Mouse (Mus musculus) heart, adult 2 months (tissue): Measurements from ENCODE around the gene Acvr2b. TPM values are rescaled to one million over a fixed set of nuclear protein-coding genes. Genes with fewer than 3 reads are reported as not detected.

Experiments
- DNase-seq, 2 experiments: peaks; one replicate each; pipeline ENCODE4 v3.0.0; 2021
- H3K27ac ChIP-seq: fragments of 200-600 bp; 2 replicates; pipeline ENCODE4 v1.8.1; 2022
- H3K27me3 ChIP-seq: fragments of 200-500 bp; 2 replicates; pipeline ENCODE4 v1.6.1; 2012; ENCODE audit warnings: mild to moderate bottlenecking, low read length, inconsistent platforms, mixed read lengths; ENCODE audit not compliant: control insufficient read depth, insufficient read depth
- H3K36me3 ChIP-seq: fragments of 200-500 bp; 2 replicates; pipeline ENCODE4 v1.6.1; 2012; ENCODE audit warnings: low read length, inconsistent platforms; ENCODE audit not compliant: control insufficient read depth, insufficient read depth
- H3K4me1 ChIP-seq: fragments of 200-500 bp; 2 replicates; pipeline ENCODE4 v1.6.1; 2011; ENCODE audit warnings: low read length; ENCODE audit not compliant: control insufficient read depth, insufficient read depth
- H3K4me3 ChIP-seq: fragments of 200-600 bp; 2 replicates; pipeline ENCODE4 v1.8.1; 2022
- H3K79me2 ChIP-seq: fragments of 200-500 bp; replicated peaks from 2 replicates; pipeline ENCODE4 v1.6.1; 2012; ENCODE audit warnings: mild to moderate bottlenecking, inconsistent platforms, low read length, moderate library complexity, mixed read lengths; ENCODE audit not compliant: control insufficient read depth, insufficient read depth
- H3K9ac ChIP-seq: fragments of 200-500 bp; 2 replicates; pipeline ENCODE4 v1.6.1; 2012; ENCODE audit warnings: low read depth, mild to moderate bottlenecking, control low read depth, inconsistent platforms, low read length, mixed read lengths
- CTCF ChIP-seq: fragments of 200-600 bp; IDR thresholded peaks from 2 replicates; pipeline ENCODE4 v1.8.1; 2022; ENCODE audit warnings: antibody characterized with exemption, mild to moderate bottlenecking, moderate library complexity
- EP300 ChIP-seq: fragments of 200-500 bp; IDR thresholded peaks from 2 replicates; pipeline ENCODE4 v1.6.1; 2011; ENCODE audit warnings: low read depth, low read length, control low read depth; ENCODE audit not compliant: insufficient read depth
- POLR2A ChIP-seq: fragments of 200-500 bp; IDR thresholded peaks from 2 replicates; pipeline ENCODE4 v1.6.1; 2011; ENCODE audit warnings: mild to moderate bottlenecking, low read depth, low read length, control low read depth; ENCODE audit not compliant: insufficient read depth
- WGBS: fragments of 180-500 bp; shearing (Covaris S2); methylation state at CpG from one replicate; pipeline ENCODE4 v1.1.7; 2018; 5-methylcytosine and 5-hydroxymethylcytosine counted together
- intact Hi-C: fragments of 180-260 bp; cut with DNase I; formaldehyde crosslinking; loops from one replicate; pipeline ENCODE4 v1.15.1; 2025
- polyA plus RNA-seq: library from polyadenylated mRNA; depleted of rRNA; stranded (reverse); fragments of >200 nt; gene quantifications from 2 replicates; pipeline ENCODE4 v1.2.3, GENCODE M21; 2012
- total RNA-seq, 2 experiments: library from RNA; stranded (reverse); gene quantifications; 2 replicates each; pipeline ENCODE4 v1.2.3; 2021

The Acvr2b gene
- total and polyA plus RNA-seq, 3 experiments = 2.2 to 6.8 (median 4.6) TPM

DNA sequence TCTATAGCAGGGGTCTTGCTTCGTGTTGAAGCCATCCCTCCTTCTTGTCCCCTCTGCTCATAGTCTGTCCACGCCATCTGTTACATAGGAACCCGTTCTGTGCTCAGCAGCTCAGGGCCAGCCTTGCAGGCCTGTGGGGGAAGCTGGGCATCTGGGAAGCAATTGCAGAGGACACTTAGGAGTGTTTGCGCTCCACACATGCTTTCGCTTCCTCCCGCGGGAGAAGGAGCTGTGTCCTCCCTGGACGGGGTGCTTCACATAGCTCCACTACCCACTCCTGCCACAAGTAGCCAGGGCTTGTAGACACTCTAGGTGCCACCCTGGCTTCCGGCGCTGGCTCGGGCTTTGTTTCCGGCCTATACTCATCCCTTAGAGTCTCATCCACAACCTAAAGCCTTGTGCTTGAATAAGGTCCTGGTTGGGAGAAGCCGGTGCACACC, 24.1 kb downstream of the Acvr2b start:
- intact Hi-C loops = no loop called here

DNA sequence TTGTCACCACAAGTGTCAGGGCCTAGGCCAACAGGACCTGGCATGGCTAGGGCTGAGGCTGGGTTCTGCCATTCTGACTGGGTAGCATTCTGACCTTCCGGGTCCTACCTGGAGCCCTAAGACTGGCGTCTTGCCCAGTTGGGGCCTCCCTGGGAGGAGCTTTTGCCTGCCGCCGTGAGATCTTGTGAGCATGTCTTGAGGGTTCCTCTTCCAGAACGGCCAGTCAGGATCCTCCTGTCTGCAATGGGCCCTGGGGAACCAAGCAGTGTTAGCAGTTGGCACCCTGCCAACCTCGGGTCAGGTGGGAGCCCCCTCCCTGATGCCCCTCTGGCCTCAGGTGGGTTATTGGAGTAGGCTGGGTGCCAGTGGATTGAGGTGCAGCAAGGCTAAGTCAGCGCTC, 24.6 kb downstream of the Acvr2b start:
- no peak for DNase-seq
- Histone ChIP-seq H3K79me2 (no peaks in the 10 kb centered on the region), H3K36me3 (no peaks in the 10 kb centered on the region), H3K27me3 (no peaks in the 10 kb centered on the region), H3K4me3 (no peak overlapping the region), H3K4me1 (peaks cover 12% of the 10 kb centered on the region), H3K27ac (no peak overlapping the region), H3K9ac (no peak overlapping the region)
- TF ChIP-seq POLR2A (no peak), EP300 (no peak), CTCF (no peak)
- intact Hi-C loops = no loop called here
- WGBS = 50% methylated on average over 7 of the region's 7 CpGs

More for the DNA sequence above, 24.1 kb downstream of the Acvr2b start:
- Histone ChIP-seq H3K4me3 (no peak overlapping the region), H3K36me3 (no peaks in the 10 kb centered on the region), H3K27me3 (no peaks in the 10 kb centered on the region), H3K9ac (no peak overlapping the region), H3K79me2 (no peaks in the 10 kb centered on the region), H3K4me1 (peaks cover 12% of the 10 kb centered on the region), H3K27ac (no peak overlapping the region)
- no peak for TF ChIP-seq EP300
- no peak for TF ChIP-seq POLR2A
- TF ChIP-seq CTCF = no peak
- 80% methylated on average over 13 of the region's 13 CpGs for WGBS
- no peak for DNase-seq

DNA sequence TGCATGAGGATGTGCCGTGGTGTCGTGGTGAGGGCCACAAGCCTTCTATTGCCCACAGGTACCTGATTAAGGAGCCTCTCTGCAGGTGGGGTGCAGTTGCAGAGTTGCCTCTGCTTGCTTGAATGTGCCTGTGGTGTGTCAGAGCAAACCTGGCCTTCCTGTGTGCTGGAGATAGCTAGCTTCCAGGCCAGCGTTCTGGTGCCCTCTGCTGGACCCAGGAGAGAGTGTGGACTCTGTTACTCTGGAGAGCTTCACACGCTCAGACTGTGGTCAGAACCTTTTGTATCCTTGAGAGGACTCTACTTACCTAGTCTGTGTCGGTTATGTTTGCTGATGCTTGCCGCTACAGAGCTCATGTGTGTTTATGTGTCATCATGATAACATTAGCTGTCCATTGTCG, 28.4 kb downstream of the Acvr2b start:
- no peak overlapping the region for H3K27ac ChIP-seq
- 40% methylated on average over 7 of the region's 7 CpGs for WGBS
- peak; percentile 81 to 83 for DNase-seq
- no peak overlapping the region for H3K9ac ChIP-seq
- H3K27me3 ChIP-seq = no peaks in the 10 kb centered on the region
- no peak overlapping the region for H3K4me3 ChIP-seq
- TF ChIP-seq POLR2A (no peak), CTCF (peak; percentile 91), EP300 (peak; percentile 88)
- intact Hi-C loops = loop anchor here (1.0 to 10.0 kb wide), 4 partner anchors 30 to 274 kb away; partner anchors contain the start of gene Xylb
- H3K36me3 ChIP-seq = no peaks in the 10 kb centered on the region
- H3K4me1 ChIP-seq = peaks cover 6% of the 10 kb centered on the region
- H3K79me2 ChIP-seq = no peaks in the 10 kb centered on the region

DNA sequence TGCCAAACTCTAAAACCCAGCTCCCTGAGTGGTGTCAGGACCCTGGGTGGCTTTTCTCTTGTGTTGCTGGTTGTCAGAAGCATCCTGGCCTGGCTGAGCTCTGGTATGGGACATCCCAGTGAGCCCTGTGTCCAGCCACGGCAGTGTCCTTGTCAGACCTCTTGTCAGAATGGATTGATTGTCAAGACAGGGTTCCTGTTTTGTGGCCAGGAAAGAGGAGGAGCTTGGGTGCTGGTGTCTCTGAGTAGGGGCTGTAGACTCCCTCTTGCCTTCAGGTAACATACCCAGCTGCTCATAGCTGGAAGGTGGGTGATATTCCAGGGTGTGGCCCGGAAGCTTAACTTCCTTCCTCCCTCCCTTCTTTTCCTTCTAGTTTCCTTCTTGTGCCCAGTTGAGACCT, 33.9 kb downstream of the Acvr2b start:
- WGBS = 46% methylated on average over 2 of the region's 2 CpGs
- no peak overlapping the region for H3K9ac ChIP-seq
- H3K36me3 ChIP-seq = no peaks in the 10 kb centered on the region
- TF ChIP-seq POLR2A (no peak), EP300 (no peak), CTCF (no peak)
- no peaks in the 10 kb centered on the region for H3K4me1 ChIP-seq
- H3K27ac ChIP-seq = no peak overlapping the region
- DNase-seq = no peak
- H3K79me2 ChIP-seq = no peaks in the 10 kb centered on the region
- H3K27me3 ChIP-seq = no peaks in the 10 kb centered on the region
- intact Hi-C loops = loop anchor here (10.0 kb wide), 1 partner anchor 191 kb away; no protein-coding TSS in a partner anchor
- H3K4me3 ChIP-seq = no peak overlapping the region

DNA sequence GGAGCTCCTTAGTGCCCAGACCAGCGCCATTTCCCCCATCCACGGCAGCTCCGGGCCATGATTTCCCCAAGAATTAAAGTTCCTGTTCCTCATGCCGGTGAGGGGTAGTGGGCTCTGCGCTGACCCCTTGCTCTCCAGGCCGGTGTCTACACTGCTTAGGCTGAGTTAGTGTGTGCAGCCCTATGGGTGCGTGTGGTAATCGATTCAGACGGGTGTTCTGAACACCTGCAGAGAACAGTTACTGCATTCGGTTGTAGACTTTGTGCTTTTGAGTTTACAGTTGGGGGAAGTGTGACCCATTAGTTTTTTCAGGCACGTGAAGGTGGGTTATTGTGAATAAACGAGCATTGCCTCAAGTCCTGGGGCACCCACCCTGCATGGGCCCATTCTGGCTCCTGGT, 36.1 kb downstream of the Acvr2b start:
- Histone ChIP-seq H3K4me3 (no peak overlapping the region), H3K4me1 (no peaks in the 10 kb centered on the region), H3K79me2 (no peaks in the 10 kb centered on the region), H3K36me3 (no peaks in the 10 kb centered on the region), H3K27me3 (no peaks in the 10 kb centered on the region), H3K27ac (no peak overlapping the region), H3K9ac (no peak overlapping the region)
- TF ChIP-seq CTCF (no peak), POLR2A (no peak), EP300 (no peak)
- intact Hi-C loops = loop anchor here (10.0 kb wide), 1 partner anchor 193 kb away; no protein-coding TSS in a partner anchor
- DNase-seq = no peak
- WGBS = 89% methylated on average over 12 of the region's 12 CpGs

DNA sequence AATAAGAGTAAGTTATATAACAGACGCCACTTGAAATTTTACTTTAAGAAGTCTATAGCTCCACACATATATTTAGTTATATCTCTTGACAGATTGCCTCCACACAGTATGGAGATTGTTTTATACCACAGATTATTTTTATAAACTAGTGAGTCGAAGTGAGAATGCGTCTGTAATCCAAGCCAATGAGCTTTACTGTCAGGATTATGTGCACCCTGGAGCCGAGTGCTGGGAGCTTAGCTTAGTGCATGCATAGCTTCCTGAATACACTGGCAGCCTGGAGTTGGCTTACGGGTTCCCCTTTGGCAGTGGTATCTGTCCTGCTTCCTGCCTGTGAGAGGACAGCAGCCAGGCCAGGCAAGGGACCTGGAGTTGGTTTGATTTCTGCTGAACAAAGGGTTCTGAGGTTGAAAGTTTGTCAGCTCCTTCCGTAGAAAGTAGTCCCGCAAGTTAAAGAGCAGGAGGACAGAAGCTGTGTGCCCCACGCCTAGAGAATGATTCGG, 36.6 kb downstream of the Acvr2b start:
- DNase-seq = no peak
- 78% methylated on average over 9 of the region's 9 CpGs for WGBS
- Histone ChIP-seq H3K27ac (no peak overlapping the region), H3K36me3 (no peaks in the 10 kb centered on the region), H3K9ac (no peak overlapping the region), H3K4me1 (no peaks in the 10 kb centered on the region), H3K27me3 (no peaks in the 10 kb centered on the region), H3K79me2 (no peaks in the 10 kb centered on the region), H3K4me3 (no peak overlapping the region)
- TF ChIP-seq POLR2A = no peak
- intact Hi-C loops = loop anchor here (10.0 kb wide), 1 partner anchor 194 kb away; no protein-coding TSS in a partner anchor
